Comparison of ENCODE assay signal across 14 mouse cellular contexts in the genomic region with DNA sequence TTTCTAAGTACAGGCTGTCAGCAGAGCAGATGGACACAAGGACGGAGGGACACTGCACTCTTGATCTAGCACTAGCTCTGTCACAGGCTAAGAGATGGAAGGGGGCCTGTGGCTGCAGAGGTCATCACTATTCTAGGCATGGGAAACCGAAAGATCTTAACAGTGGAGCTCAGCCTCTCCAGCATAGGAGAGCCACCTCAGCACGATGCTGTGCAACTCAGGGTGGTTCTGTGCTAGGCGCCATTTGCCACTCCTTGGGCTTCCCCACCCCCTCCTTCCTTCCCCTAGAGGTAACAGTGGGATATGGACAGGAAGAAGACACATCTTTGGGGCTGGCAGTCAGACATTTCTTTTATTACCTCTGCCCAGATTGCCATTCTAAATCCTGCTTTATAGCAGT. TPM values are rescaled to one million over a fixed set of nuclear protein-coding genes. Genes with fewer than 3 reads are reported as not detected.
DNase-seq lines count a peak whose midpoint lies in the region; ATAC-seq and TF ChIP-seq lines count a peak whose summit lies in the region.
"Had no signal": no experiment of that assay in that cellular context is flagged by ENCODE, and none has a peak within 500 bp of the region (broad histone marks: within the 10 kb centered on the region; RNA-seq: fewer than 3 reads in every experiment).

No protein-coding gene starts in this region.

- no peaks in the 10 kb centered on the region for H3K27me3 ChIP-seq in heart, embryonic 10.5 days (ENCODE audit: insufficient read depth, poor library complexity, severe bottlenecking)
- no peaks in the 10 kb centered on the region for H3K27me3 ChIP-seq in heart, adult 2 months (ENCODE audit: control insufficient read depth, insufficient read depth, low read length)
- H3K27me3 ChIP-seq in midbrain, embryonic 11.5 days (ENCODE audit: control insufficient read depth, insufficient read depth, low read length) = no peaks in the 10 kb centered on the region
- H3K27me3 ChIP-seq in midbrain, embryonic 14.5 days (ENCODE audit: control insufficient read depth, insufficient read depth, low read length) = no peaks in the 10 kb centered on the region
- H3K27me3 ChIP-seq in neural tube, embryonic 13.5 days = no peaks in the 10 kb centered on the region
- no peaks in the 10 kb centered on the region for H3K27me3 ChIP-seq in neural tube, embryonic 15.5 days (replicated peaks)
- H3K27me3 ChIP-seq: embryonic facial prominence, embryonic 12.5 days; forebrain, embryonic 13.5 days had no signal

- no peaks in the 10 kb centered on the region for H3K79me2 ChIP-seq in heart, adult 2 months (replicated peaks; ENCODE audit: control insufficient read depth, insufficient read depth, low read length)

- H3K4me2 ChIP-seq in midbrain, embryonic 11.5 days = no peak overlapping the region
- H3K4me2 ChIP-seq in midbrain, embryonic 14.5 days (ENCODE audit: low read length) = no peak overlapping the region
- H3K4me2 ChIP-seq in neural tube, embryonic 13.5 days = no peak overlapping the region
- H3K4me2 ChIP-seq in neural tube, embryonic 15.5 days = no peak overlapping the region
- H3K4me2 ChIP-seq: embryonic facial prominence, embryonic 12.5 days; forebrain, embryonic 13.5 days had no signal

- no peaks in the 10 kb centered on the region for H3K9me3 ChIP-seq in heart, embryonic 10.5 days
- no peaks in the 10 kb centered on the region for H3K9me3 ChIP-seq in midbrain, embryonic 11.5 days (ENCODE audit: control insufficient read depth, low read length)
- H3K9me3 ChIP-seq in midbrain, embryonic 14.5 days (ENCODE audit: control insufficient read depth, low read length) = no peaks in the 10 kb centered on the region
- no peaks in the 10 kb centered on the region for H3K9me3 ChIP-seq in neural tube, embryonic 13.5 days
- H3K9me3 ChIP-seq in neural tube, embryonic 15.5 days (replicated peaks) = no peaks in the 10 kb centered on the region
- H3K9me3 ChIP-seq: embryonic facial prominence, embryonic 10.5 days; embryonic facial prominence, embryonic 12.5 days; forebrain, embryonic 13.5 days had no signal

- H3K4me3 ChIP-seq in heart, embryonic 10.5 days = no peak overlapping the region
- H3K4me3 ChIP-seq in heart, adult 2 months = no peak overlapping the region
- H3K4me3 ChIP-seq in midbrain, embryonic 11.5 days (ENCODE audit: low read depth, low read length) = no peak overlapping the region
- no peak overlapping the region for H3K4me3 ChIP-seq in midbrain, embryonic 14.5 days (replicated peaks; ENCODE audit: low read depth, low read length)
- no peak overlapping the region for H3K4me3 ChIP-seq in neural tube, embryonic 13.5 days
- no peak overlapping the region for H3K4me3 ChIP-seq in neural tube, embryonic 15.5 days (replicated peaks)
- H3K4me3 ChIP-seq: embryonic facial prominence, embryonic 10.5 days; embryonic facial prominence, embryonic 12.5 days; forebrain, embryonic 13.5 days had no signal

- no peak overlapping the region for H3K27ac ChIP-seq in heart, embryonic 10.5 days
- H3K27ac ChIP-seq in heart, adult 2 months = no peak overlapping the region
- no peak overlapping the region for H3K27ac ChIP-seq in midbrain, embryonic 11.5 days (ENCODE audit: low read depth, low read length)
- H3K27ac ChIP-seq in midbrain, embryonic 14.5 days (replicated peaks; ENCODE audit: low read depth, low read length) = no peak overlapping the region
- no peak overlapping the region for H3K27ac ChIP-seq in neural tube, embryonic 13.5 days (replicated peaks)
- H3K27ac ChIP-seq in neural tube, embryonic 15.5 days (replicated peaks) = no peak overlapping the region
- H3K27ac ChIP-seq: embryonic facial prominence, embryonic 10.5 days; embryonic facial prominence, embryonic 12.5 days; forebrain, embryonic 13.5 days had no signal

- 83% methylated on average over 4 of the region's 4 CpGs for WGBS in heart, embryonic 10.5 days
- WGBS in heart, adult 2 months = 85% methylated on average over 4 of the region's 4 CpGs
- WGBS in midbrain, embryonic 11.5 days = 81% methylated on average over 4 of the region's 4 CpGs
- WGBS in midbrain, embryonic 14.5 days = 82% methylated on average over 4 of the region's 4 CpGs
- WGBS in neural tube, embryonic 13.5 days = 80% methylated on average over 4 of the region's 4 CpGs
- 82% methylated on average over 4 of the region's 4 CpGs for whole genome bisulfite sequencing in neural tube, embryonic 15.5 days

- intact Hi-C loops in heart, adult 2 months (cut with DNase I) = loop anchor here (1.0 to 10.0 kb wide), 3 partner anchors 100 to 332 kb away; no protein-coding TSS in a partner anchor

- no peak overlapping the region for H3K9ac ChIP-seq in heart, adult 2 months (ENCODE audit: low read depth, low read length)
- H3K9ac ChIP-seq in midbrain, embryonic 11.5 days (ENCODE audit: low read length) = no peak overlapping the region
- H3K9ac ChIP-seq in midbrain, embryonic 14.5 days (replicated peaks; ENCODE audit: low read length) = no peak overlapping the region
- H3K9ac ChIP-seq in neural tube, embryonic 13.5 days = no peak overlapping the region
- H3K9ac ChIP-seq in neural tube, embryonic 15.5 days (replicated peaks) = no peak overlapping the region
- H3K9ac ChIP-seq: embryonic facial prominence, embryonic 12.5 days; forebrain, embryonic 13.5 days; forebrain, postnatal 0 days had no signal

- TF ChIP-seq CTCF in heart, adult 2 months (IDR thresholded peaks at IDR 0.05) = no peak

- no peak for TF ChIP-seq POLR2A in heart, adult 2 months (IDR thresholded peaks at IDR 0.05; ENCODE audit: insufficient read depth, low read depth, low read length)

- no peak for ATAC-seq in midbrain, embryonic 11.5 days (ENCODE audit: low FRiP score)
- no peak for ATAC-seq in midbrain, embryonic 14.5 days (ENCODE audit: low FRiP score, low TSS enrichment)
- ATAC-seq in neural tube, embryonic 13.5 days (ENCODE audit: low read depth) = peak; percentile 27; the same call in 1 of the 2 replicates
- ATAC-seq in neural tube, embryonic 15.5 days (ENCODE audit: low FRiP score) = no peak
- ATAC-seq: activated CD4-positive, CD25-positive, alpha-beta regulatory T cell, adult 4 months had no signal

- H3K36me3 ChIP-seq in heart, embryonic 10.5 days = peaks cover 33% of the 10 kb centered on the region
- H3K36me3 ChIP-seq in heart, adult 2 months (ENCODE audit: control insufficient read depth, insufficient read depth, low read length) = no peaks in the 10 kb centered on the region
- peaks cover 3% of the 10 kb centered on the region; the same call in 1 of the 2 replicates for H3K36me3 ChIP-seq in midbrain, embryonic 11.5 days (ENCODE audit: control insufficient read depth, insufficient read depth, low read length)
- H3K36me3 ChIP-seq in midbrain, embryonic 14.5 days (ENCODE audit: control insufficient read depth, insufficient read depth, low read length) = peaks cover 38% of the 10 kb centered on the region
- H3K36me3 ChIP-seq in neural tube, embryonic 13.5 days = peaks cover 35% of the 10 kb centered on the region
- H3K36me3 ChIP-seq in neural tube, embryonic 15.5 days = peaks cover 23% of the 10 kb centered on the region

- DNase-seq in heart, embryonic 10.5 days (ENCODE audit: low spot score) = peak; percentile 61
- DNase-seq in heart, adult 2 months = no peak
- peak; percentile 77 for DNase-seq in midbrain, embryonic 11.5 days (ENCODE audit: low spot score, missing footprints)
- DNase-seq in midbrain, embryonic 14.5 days = no peak
- DNase-seq in kidney, postnatal 10 days = no peak

- TF ChIP-seq EP300 in heart, adult 2 months (IDR thresholded peaks at IDR 0.05; ENCODE audit: insufficient read depth, low read depth, low read length) = no peak

- H3K4me1 ChIP-seq in heart, embryonic 10.5 days = peaks cover 13% of the 10 kb centered on the region; the same call in 1 of the 2 replicates
- H3K4me1 ChIP-seq in heart, adult 2 months (ENCODE audit: control insufficient read depth, insufficient read depth, low read length) = no peaks in the 10 kb centered on the region
- H3K4me1 ChIP-seq in midbrain, embryonic 11.5 days (ENCODE audit: control insufficient read depth, insufficient read depth, low read length) = no peaks in the 10 kb centered on the region
- no peaks in the 10 kb centered on the region for H3K4me1 ChIP-seq in midbrain, embryonic 14.5 days (ENCODE audit: control insufficient read depth, insufficient read depth, low read length)
- H3K4me1 ChIP-seq in neural tube, embryonic 13.5 days (replicated peaks) = no peaks in the 10 kb centered on the region
- H3K4me1 ChIP-seq in neural tube, embryonic 15.5 days = no peaks in the 10 kb centered on the region
- H3K4me1 ChIP-seq: embryonic facial prominence, embryonic 10.5 days; embryonic facial prominence, embryonic 12.5 days; forebrain, embryonic 13.5 days had no signal

RNA-seq across cellular contexts. Expression of a gene that starts 51.1 kb away (rescaled TPM):
- polyA plus RNA-seq in heart, embryonic 10.5 days (2016; fragmentation: Nextera tagmentation; extraction: Ambion mirVana) = 3.0 and 3.8 TPM in 2 replicates
- total RNA-seq in heart, adult 2 months (2021) = 1 to 10 TPM; 8.1 to 9.1 TPM
- 6.1 and 7.7 TPM in 2 replicates for polyA plus RNA-seq in heart, adult 2 months (2012; rRNA removed)
- polyA plus RNA-seq in midbrain, embryonic 11.5 days (2014; fragmentation: Nextera tagmentation; extraction: Ambion mirVana) = 1.3 and 1.5 TPM in 2 replicates
- 4.9 and 6.9 TPM in 2 replicates for polyA plus RNA-seq in midbrain, embryonic 14.5 days (2014; fragmentation: Nextera tagmentation; extraction: Ambion mirVana)
- polyA plus RNA-seq in neural tube, embryonic 13.5 days (2015; fragmentation: Nextera tagmentation; extraction: Ambion mirVana) = 2.6 and 3.0 TPM in 2 replicates
- polyA plus RNA-seq in neural tube, embryonic 15.5 days (2015; fragmentation: Nextera tagmentation; extraction: Ambion mirVana) = 2.9 and 4.0 TPM in 2 replicates
- total RNA-seq: MEL had no signal
- polyA plus RNA-seq: activated CD4-positive, CD25-positive, alpha-beta regulatory T cell, adult 4 months; C2C12 had no signal

Comparison
In these comparisons a context has a peak if more than half of its experiments do, and no peak if none do; other contexts are left out.
1. DNase-seq: peak in heart, embryonic 10.5 days (single experiment) and midbrain, embryonic 11.5 days (single experiment); none in heart, adult 2 months (0 of 2), midbrain, embryonic 14.5 days (single experiment) and kidney, postnatal 10 days (single experiment).